Mouse (Mus musculus) spleen, embryonic (tissue): ENCODE results near the gene Efna1.

ENCODE experiments used
- CTCF ChIA-PET: fragments of 350-600 bp; sonication (Branson Sonifier 250); formaldehyde crosslinking; loops from one replicate; lab custom pipeline; 2022; lab: Charles Lee

The Efna1 gene

GRCm38 (mm10) chr3:89227307-89228179, 53.4 kb downstream of the Efna1 start:
- CTCF ChIA-PET: no interaction called here

- CTCF ChIA-PET: no interaction called here
Observed at GRCm38 (mm10) chr3:89226900-89227299, 54.0 kb downstream of the Efna1 start, which contains the start of gene Mtx1. Mtx1 (minus strand) TSS chr3:89227088.

DNA sequence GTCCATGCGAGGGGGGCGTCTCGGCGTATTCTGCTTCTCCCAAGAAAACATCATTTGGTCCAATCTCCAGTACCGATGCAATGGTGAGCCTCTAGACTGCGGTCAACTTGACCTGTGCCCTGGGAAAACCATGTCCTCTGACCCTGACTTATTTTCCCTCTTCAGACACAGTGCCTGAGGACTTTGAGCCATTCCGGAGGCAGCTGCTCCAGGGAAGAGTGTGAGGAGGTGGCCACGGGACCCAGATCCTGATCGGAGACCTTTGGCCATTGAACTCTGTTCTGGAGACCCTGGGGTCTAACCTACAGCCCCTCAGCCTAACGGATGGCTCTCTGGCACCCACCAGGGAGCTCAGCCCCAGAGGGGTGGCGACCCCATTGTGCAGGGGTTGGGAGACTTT, 54.6 kb downstream of the Efna1 start:
- CTCF ChIA-PET: interaction anchor here (0.6 kb wide), 1 partner anchor 1121 kb away, joined by 7 read pairs; no protein-coding TSS in a partner anchor

DNA sequence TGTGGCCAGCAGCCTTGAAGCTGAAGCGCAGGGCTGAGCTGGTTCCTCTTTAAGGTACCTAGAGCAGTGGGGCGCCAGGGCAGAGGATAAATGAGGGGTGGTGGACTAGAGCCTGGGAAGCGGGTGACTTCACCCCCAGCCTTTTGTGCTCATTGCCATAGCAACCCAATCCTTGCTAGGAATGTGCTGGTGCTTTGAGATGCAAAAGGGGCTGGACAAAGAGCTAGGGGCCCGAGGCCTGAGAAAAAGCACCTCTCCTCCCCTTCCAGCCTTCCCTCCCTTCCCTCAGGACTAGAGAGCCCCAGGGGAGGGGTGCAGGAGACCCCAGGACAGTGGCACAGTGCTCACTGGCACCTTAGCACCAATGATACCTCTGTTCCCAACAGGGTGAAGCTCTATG, 55.0 kb downstream of the Efna1 start:
- CTCF ChIA-PET: interaction anchor here (0.6 kb wide), 1 partner anchor 1122 kb away, joined by 7 read pairs; no protein-coding TSS in a partner anchor

- CTCF ChIA-PET: no interaction called here
Observed at GRCm38 (mm10) chr3:89225321-89225815, 55.6 kb downstream of the Efna1 start.

DNA sequence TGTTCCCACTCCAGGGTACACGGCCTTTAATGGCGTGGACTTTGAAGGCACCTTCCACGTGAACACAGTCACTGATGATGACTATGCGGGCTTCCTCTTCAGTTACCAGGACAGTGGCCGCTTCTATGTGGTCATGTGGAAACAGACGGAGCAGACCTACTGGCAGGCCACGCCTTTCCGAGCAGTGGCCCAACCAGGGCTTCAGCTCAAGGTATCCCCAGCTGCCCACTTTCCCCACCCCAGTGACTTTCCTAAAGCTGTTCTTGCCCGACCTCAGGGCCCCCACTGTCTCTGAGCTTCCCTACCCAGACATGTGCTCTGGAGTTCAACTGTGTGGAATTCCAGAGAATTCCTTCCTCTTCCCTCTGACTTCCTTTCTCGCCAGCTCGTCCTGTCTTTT, 56.1 kb downstream of the Efna1 start:
- CTCF ChIA-PET: no interaction called here
